8 mouse cellular contexts compared by ENCODE assay signal in genomic region chr6:82773261-82774131, GRCm38 (mm10). TPM values are rescaled to one million over a fixed set of nuclear protein-coding genes. Genes with fewer than 3 reads are reported as not detected.
A peak's percentile ranks its signal among the peaks of the same experiment; 100 is the strongest.
DNase-seq lines count a peak whose midpoint lies in the region; ATAC-seq and TF ChIP-seq lines count a peak whose summit lies in the region.

No protein-coding gene starts in this region.

- peaks cover 15% of the 10 kb centered on the region for H3K27me3 ChIP-seq in megakaryocyte, embryonic 14.5 days (replicated peaks)
- no peaks in the 10 kb centered on the region for H3K27me3 ChIP-seq in small intestine, adult 2 months (ENCODE audit: control insufficient read depth, insufficient read depth, low read length)

- DNase-seq in left cerebral cortex, adult 2 months (ENCODE audit: extremely low spot score in 1 of 2, low spot score in 2 of 2), result no peak
- DNase-seq in left cerebral cortex, adult 9 months (ENCODE audit: low spot score in 2 of 2), result no peak
- peak; percentile 74 for DNase-seq in brain, embryonic 14.5 days (ENCODE audit: low read depth)
- DNase-seq in gastrocnemius, postnatal 4 days (ENCODE audit: low spot score in 2 of 2), result peak; percentile 26 to 47
- peak; percentile 25 for DNase-seq in kidney, postnatal 14 days

- WGBS in small intestine, adult 2 months, result under 1% methylated on average over 65 of the region's 68 CpGs

- intact Hi-C loops in left cerebral cortex, adult 2 months (cut with DNase I), result no loop called here

- peaks cover 22% of the 10 kb centered on the region for H3K36me3 ChIP-seq in megakaryocyte, embryonic 14.5 days (replicated peaks; ENCODE audit: low read length)
- no peaks in the 10 kb centered on the region for H3K36me3 ChIP-seq in small intestine, adult 2 months (ENCODE audit: control insufficient read depth, insufficient read depth, low read length)

- H3K27ac ChIP-seq in left cerebral cortex, adult 2 months, result no peak overlapping the region
- H3K27ac ChIP-seq in small intestine, adult 2 months (ENCODE audit: insufficient read depth, low read depth, low read length), result peak overlapping the region; percentile 61

- no peak for TF ChIP-seq POLR2A in brain, embryonic 14.5 days (IDR thresholded peaks at IDR 0.05; ENCODE audit: borderline replicate concordance, extremely low read depth, insufficient read depth, insufficient read length, poor library complexity, severe bottlenecking)
- no peak; the same call in 1 of the 2 replicates for TF ChIP-seq POLR2A in small intestine, adult 2 months (IDR thresholded peaks at IDR 0.05; ENCODE audit: low read depth, low read length)

- H3K4me1 ChIP-seq in megakaryocyte, embryonic 14.5 days, result peaks cover 78% of the 10 kb centered on the region
- H3K4me1 ChIP-seq in small intestine, adult 2 months (ENCODE audit: control insufficient read depth, insufficient read depth, insufficient read length, low read length), result peaks cover 18% of the 10 kb centered on the region

- ATAC-seq in cerebellum, adult (ENCODE audit: insufficient number of reproducible peaks, low FRiP score, low TSS enrichment), result no peak

- H3K4me3 ChIP-seq in left cerebral cortex, adult 2 months, result peak overlapping the region; percentile 48
- peak overlapping the region; percentile 91 for H3K4me3 ChIP-seq in megakaryocyte, embryonic 14.5 days (replicated peaks)
- peak overlapping the region; percentile 86 for H3K4me3 ChIP-seq in small intestine, adult 2 months (ENCODE audit: low read depth, low read length)

- no peaks in the 10 kb centered on the region for H3K9me3 ChIP-seq in megakaryocyte, embryonic 14.5 days

- no peak for TF ChIP-seq CTCF in left cerebral cortex, adult 2 months (IDR thresholded peaks at IDR 0.05)
- no peak for TF ChIP-seq CTCF in brain, embryonic 14.5 days (IDR thresholded peaks at IDR 0.05; ENCODE audit: borderline replicate concordance, extremely low read depth, insufficient read depth, insufficient read length)
- no peak for TF ChIP-seq CTCF in small intestine, adult 2 months (IDR thresholded peaks at IDR 0.05; ENCODE audit: extremely low read depth, insufficient read length, insufficient replicate concordance, low read depth, low read length)

RNA-seq across cellular contexts. Expression of gene Hk2, which starts 0.8 kb away (rescaled TPM):
- 1 to 10 TPM; 2.9 to 4.1 TPM for total RNA-seq in left cerebral cortex, adult 2 months (2021)
- polyA plus RNA-seq in brain, embryonic 14.5 days (2012; rRNA removed), result 3.6 and 4.7 TPM in 2 replicates
- total RNA-seq in gastrocnemius, postnatal 4 days (2021), result 10 to 100 TPM; 65.5 to 75.0 TPM
- 7.6 and 8.6 TPM in 2 replicates for polyA plus RNA-seq in megakaryocyte, embryonic 14.5 days (2012; ENCODE audit: insufficient read depth, low replicate concordance)
- 2.2 and 6.1 TPM in 2 replicates for polyA plus RNA-seq in small intestine, adult 2 months (2012; rRNA removed)

Comparison
In these comparisons a context has a peak if more than half of its experiments do, and no peak if none do; other contexts are left out.
1. DNase-seq: peak in brain, embryonic 14.5 days (single experiment), gastrocnemius, postnatal 4 days (2 of 2) and kidney, postnatal 14 days (single experiment); none in left cerebral cortex, adult 2 months (0 of 2) and left cerebral cortex, adult 9 months (0 of 2).
2. Peak in every context shown above with its lines, with median percentiles within 50 percentile points of each other: H3K4me3 ChIP-seq.